Mouse (Mus musculus) spleen, postnatal 36 days (tissue): ENCODE measurements around the gene Rbm5.

Experiments used
- DNase-seq, 2 experiments: peaks; one replicate each; pipeline ENCODE4 v3.0.0; 2022; ENCODE audit warnings: low spot score in 2 of 2, mixed read lengths in 1 of 2

The Rbm5 gene

DNA sequence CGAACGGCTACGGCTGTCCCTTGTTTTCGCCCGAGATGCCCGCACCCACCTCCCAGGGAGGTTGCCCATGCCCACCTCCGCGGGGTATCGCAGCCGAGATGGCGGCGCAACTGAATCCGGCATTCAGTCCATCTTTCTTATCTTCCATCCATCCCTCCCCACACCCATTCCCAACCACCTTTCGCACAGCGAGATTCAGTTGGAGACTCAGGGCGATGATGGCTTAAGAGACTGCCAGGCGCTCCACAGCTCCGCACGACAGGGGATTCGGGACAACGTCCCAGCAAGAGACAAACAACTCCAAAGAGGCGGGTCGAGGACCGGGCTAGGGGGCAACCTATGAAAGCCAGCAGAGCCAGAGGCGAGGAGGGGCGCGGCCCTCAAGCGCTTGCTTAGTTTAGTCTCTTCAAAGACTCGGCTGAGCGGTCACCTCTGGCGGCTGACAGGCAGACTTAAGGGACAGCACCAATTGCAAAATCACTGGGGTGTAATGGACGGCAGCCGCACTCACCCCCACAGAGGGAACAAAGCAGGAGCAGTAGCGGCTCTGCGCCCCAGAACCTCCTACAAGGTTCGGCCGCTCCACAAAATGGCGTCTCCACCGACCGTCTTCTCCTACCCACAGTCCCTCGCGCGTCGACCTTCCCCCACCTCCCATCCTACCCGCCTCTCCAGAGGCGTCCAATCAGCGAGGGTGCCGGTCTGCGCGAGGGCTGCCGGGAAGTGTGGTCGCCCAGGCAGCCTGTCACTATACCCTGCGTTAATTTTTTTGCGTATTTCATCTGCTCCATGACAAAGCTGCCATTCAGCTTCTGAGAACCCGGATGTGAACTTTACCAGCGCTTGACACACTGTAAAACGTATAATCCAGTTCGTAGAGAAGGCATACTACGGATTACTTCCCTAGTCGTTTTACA, at the start of gene Rbm5:
Gene Rbm5 (minus strand): TSS at position 623 of the 917 bp plus-strand sequence.
- DNase-seq, result peak; percentile 96 to 97

DNA sequence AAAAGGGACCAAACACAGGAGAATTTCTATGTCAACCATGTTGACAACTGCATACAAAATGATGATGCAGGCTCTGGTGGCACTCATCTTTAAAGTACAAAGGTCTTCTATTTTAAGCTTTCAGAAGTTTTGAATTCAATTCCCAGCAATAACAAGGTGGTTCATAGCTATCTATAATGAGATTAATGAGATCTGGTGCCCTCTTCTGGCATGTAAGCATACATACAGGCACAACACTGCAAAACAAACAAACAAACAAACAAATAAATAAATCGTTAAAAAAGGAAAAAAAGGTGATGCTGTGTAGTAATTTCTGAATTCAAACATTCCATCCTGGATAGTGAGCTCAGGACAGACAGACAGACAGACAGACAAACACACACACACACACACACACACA, 41.3 kb upstream of the Rbm5 start:
- DNase-seq, result no peak

DNA sequence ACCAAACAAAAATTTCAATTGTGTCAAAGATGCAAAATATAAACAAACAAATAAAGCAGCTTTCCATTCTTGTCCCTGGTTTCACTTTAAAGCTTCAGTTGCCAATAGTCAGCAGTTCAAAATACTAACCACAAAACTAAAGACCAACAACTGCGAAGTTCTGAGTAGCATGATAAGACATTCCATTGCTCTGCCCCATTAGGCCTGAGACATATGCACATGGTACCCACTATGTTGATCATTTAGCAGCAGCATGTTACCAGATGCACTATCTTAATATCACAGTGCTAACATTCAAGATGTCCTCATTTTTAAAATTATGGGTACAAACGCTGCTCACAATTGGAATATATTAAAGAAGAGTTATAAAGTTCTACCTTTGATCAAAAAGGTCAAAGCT, 40.2 kb upstream of the Rbm5 start:
- no peak for DNase-seq

DNA sequence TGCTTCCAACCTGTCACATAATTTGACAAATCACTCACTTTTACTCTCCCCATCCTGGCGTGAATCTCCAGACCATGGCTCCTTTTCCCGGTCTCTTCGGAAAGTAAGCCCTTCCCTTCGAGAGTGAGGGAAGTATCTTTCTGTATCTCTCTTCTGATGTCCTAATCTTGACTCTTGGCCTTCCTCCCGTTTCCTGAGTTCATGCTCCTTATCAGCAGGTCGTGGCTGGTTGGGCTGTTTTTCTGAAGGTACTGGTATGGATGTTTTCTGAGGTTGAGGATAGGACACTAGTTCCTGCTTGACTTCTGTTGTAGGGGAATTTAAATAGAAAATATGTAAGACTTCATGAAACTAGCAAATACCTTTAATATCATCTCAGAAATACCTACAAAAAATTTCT, 20.9 kb upstream of the Rbm5 start:
- no peak for DNase-seq

DNA sequence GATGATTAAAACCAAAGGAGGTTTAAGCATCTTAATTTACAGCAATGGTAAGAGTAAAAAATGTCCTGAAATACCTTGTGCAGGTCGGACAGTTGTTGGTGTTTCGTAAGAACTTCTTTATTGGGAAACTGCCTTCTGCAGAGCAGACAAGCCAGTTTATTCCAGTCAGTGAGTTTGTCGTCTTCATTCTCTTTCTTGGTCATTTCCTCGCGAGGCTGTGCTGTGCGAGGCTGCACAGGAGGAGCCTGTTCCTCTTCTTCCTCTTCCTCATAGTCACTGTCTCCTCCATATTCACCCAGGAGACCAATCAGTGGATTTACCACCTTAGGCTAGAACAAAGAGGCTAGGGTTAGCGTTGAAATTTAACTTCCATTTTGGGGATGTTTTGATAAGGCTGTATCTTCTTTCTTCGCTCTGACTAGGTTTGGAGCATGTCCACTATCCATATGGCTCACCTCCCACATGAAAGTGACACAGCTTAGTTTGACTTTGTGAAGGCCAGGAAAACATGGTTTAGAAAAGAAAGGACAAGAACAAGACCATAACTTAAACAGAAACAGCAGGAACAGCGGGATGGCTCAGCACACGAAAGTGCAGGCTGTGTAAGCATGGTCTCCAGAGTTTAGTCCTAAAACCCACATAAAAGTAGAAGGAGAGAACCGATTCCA, 11.9 kb upstream of the Rbm5 start:
- DNase-seq, result no peak

DNA sequence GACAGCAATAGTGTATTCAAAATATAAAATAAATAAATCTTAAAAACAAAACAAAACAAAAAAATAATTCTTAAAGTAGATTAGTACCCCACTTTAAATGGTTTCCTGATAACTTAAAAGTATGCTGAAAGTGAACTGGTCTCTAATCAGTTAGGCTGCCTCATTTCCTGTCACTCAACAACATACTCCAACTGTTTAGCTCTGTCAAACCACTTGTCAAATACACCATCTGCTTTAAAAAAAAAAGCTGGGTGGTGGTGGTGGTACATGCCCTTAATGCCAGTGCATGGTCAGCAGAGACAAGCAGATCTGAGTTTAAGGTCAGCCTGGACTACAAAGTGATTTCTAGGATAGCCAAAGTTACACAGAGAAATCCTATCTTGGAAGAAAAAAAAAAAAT, 6.0 kb upstream of the Rbm5 start:
- DNase-seq, result no peak

DNA sequence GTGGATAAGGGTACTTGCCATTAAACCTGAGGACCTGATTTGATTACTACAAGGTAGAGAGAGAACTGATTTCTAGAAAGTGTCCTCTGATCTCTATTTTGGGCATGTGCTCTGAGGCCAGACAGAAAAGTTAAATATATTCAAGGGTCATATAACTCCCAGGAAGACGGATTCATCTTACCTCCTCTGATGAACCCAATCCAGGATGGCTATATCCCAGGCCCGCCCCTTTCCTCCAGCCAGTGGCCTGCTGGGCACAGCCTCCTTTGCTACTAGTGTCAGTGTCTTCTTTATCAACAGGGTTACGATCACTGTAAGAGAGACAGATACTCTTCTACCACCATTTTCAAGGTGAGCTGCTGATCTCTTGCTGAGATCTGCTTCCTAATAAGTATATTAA, 3.6 kb upstream of the Rbm5 start:
- no peak for DNase-seq

DNA sequence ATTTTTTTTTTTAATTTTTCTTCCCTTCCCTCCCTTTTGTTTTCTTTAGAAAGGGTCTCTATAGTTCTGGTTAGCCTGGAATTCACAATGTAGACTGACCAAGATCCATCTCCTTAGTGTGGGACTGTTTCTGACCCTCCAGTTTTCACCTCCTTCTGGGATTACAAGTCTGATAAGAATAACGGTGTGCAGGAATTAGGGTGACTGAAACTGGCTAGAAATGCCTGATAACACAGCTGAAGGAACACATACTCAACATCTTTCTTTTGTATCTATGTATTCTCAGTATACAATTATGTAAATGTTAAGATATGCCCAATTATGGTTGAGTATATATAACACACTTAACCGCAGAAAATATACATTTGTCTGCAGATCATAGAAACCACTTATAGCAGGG, 986 bp upstream of the Rbm5 start:
- no peak for DNase-seq

DNA sequence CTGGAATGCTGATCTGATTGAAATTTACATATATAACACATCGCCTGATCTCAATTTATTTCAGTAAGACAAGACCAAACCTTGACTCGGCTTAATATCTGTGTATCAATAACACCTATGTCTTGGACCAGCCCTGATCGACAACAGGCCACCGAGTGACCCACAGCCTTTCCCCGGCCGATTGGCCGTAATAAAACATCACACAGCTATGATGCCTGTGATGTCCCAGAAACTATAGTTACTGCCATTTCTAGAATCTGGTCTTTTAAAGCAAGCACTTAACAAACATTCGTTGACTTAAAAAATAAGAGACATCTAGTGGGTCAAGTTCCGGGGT, 791 bp downstream of the Rbm5 start:
- no peak for DNase-seq

DNA sequence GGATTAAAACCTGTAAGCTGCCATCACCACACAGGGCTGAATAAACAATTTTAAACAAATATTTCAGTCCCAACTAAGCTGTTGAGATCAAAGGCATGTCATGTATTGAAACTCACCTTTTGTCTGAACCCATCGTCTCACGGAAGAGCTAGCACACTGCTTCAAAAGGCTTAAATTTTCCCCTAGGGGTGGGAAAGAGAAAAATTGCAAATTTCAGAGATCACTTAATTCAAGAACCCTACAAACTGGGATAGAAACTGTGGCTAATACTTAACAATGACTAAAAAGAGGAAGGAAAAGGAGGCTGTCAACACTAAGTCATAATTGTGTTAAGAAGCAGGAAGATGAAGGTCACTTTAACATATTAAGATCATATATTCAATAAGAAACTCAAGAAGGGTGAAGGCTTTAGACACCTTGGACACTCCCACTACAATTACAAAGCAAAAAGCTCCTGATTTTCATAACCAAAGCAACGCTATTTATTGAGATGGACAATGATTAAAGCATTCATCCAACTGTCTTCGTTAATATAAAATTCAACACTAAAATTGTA, 1.3 kb downstream of the Rbm5 start:
- no peak for DNase-seq

DNA sequence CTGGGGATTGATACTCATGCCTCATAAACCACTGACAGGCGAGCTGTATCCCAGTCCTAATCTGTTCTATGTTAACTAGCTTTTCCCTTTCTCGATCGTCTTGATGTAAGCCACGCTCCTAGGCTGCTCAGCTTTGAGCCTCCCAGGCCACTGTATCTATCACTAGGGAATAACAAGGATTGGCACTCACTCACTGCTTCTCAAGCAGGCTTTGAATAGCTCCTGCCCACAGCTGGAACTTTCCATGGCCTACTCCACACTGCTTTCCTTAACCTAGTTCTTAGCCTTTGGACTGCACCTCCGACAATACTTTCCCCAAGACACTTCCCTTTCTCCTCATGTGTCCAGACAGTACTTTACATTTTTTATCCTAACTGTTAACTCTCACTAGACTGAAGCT, 1.9 kb downstream of the Rbm5 start:
- no peak for DNase-seq

DNA sequence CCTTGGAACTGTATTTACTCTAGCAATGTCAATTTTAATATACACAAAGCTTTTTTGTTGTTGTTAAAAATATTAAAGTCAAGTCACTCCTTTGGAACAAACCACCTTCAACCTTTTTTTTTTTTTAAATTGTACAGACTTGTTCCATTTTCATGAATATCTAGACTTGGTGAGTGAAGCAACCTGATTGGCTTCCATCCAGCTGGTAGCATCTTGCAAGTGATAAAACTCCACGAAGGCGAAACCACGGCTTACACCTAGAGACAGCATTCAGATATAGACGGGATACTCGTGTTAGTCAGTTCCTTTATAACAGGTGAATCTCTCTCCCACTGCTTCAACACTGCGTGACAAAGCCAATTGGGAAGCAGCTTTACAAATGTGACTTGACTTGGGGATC, 11.2 kb downstream of the Rbm5 start:
- DNase-seq, result no peak

DNA sequence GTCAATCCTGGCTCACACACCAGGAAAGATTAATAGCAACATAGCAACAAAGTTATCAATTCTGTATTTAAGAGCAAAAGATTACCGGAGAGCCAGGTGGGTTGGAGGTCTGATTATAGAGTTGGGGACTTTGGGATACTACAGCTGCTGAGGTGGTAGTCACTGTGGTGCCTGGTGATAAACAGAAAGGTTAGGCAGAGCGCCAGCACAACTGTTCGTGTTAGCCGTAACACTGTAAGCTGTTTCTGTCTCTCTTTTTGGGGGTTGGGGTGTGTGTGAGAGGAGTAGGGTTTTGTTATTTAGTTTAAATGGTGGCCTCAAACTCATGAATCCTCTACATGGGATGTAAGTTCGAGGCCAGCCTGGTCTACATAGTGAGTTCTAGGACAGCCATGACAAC, 20.4 kb downstream of the Rbm5 start:
- DNase-seq, result no peak

DNA sequence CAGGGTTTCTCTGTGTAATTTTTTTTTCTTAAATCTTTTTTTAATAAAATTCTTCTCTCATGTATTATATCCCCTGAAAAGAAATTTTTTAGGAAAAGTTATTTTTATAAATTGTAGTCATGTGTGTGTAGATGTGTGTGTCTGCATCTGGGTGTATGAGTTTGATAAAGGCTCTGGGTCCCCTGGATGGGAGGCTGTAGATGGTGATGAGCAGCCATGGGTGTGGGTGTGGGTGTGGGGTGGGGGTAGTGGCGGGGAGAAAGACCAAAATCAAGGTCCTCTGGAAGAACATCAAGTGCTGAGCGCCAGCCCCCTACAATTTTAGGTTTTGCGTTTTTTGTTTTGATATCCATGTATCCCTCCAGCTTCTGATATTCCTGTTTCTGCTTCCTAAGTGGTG, 22.7 kb downstream of the Rbm5 start:
- DNase-seq, result no peak

DNA sequence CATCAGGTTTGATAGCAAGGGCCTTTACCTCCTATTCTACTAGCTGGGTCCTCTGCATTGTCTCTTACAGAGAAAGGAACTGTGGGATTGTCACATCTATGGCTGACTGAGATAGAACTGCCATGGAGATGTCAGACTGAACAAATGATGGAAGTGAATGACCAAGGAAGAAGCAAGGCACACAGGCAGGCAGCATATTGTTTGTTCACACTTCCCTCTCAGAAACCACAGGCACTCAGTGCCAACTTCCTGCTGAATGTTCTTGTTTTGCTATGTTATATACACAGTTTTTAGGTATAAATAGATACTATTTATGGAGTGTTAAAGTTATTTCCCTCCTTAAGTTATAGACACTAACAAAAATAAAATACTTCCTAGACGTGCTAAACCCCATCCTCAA, 23.5 kb downstream of the Rbm5 start:
- no peak for DNase-seq

DNA sequence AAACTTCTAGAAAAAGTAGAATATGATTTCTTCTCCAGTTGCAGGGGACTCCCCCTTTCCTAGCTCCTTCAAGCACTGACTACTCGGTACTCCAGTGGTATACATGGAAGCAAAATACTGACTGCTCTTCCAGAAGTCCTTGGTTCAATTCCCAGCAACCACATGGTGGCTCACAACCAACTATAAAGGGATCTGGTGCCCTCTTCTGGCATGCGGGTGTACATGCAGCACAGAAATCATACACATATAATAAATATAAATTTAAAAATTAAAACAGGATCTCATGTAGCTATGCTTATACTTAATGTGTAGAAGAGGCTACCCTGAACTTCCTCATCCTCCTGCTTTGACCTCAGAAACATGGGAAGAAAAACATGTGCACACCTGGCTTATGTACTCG, 24.1 kb downstream of the Rbm5 start:
- DNase-seq, result no peak

DNA sequence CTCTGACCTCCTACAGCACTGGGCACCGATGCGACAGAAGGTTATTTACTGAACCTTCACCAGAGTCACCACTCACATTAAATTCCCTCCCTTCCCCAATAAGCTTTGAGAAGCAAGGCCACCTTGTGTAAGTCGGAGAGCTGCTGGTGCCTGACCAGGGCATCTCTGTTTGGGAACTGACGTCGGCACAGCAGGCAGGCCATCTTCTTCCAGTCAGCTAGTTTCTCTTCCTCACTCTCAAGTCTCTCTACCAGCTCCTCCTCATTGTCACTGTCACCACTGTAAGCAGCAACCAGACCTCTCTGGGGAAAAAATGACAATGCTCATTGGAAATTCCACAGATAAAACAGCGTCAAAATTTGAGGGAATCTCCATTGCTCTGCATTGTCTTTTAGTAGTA, 26.7 kb downstream of the Rbm5 start:
- DNase-seq, result no peak

DNA sequence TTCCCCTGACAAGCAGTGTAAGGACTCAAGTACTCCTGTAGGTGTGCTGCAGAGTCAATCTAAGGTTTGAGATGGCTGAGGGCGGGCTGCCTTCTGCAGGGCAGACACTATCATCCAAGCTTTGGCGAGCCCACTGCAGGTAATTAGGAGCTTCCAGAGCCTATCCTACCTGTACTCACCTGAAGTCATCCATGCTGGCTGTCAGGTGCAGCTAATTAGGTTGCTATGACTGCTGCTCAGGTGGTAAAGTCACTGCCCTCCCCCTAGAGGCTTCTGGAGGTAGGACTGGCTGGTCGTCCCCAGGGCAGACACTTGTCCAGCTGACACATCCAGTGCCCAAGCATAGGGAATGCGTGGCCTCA, 32.0 kb downstream of the Rbm5 start:
- DNase-seq, result no peak

DNA sequence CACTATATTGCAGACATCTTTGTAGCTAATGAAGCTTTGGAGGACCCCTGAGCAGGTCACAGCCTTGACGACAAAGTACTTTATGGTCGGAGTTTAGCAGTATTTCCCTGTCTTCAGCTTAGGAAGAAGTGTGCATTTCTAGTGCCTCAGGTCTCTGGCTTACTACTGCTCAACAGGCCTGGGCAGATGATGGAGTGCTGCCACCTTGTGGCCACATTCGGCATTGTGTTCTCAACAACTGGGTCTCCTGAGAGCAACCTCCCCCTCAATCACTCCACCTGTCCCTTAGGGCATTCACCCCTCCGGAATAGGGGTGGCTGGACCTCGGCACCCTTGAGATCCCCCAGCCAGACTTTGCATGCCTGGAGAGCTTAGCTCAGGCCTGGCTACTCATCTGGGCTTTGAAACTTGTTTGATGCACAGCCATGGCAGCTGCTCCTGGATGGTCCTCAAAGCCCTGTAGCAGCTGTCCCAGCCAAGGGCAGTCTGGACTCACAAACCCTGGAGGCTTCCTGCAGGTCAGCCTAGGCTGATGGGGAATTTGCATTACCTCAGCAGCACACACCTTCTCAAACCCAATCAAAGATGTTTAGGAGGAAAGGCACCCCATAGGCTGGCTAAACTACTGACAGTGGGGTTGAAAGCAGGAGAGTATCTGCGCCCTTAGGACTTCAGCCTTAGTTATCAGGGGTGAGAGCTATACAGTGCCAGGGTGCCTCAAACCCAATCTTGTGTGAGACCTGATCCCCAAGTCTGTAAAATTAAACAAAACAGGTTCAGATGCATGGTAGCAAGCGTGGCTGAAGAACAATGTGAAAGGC, 32.6 kb downstream of the Rbm5 start:
- peak; percentile 65 to 69 for DNase-seq

DNA sequence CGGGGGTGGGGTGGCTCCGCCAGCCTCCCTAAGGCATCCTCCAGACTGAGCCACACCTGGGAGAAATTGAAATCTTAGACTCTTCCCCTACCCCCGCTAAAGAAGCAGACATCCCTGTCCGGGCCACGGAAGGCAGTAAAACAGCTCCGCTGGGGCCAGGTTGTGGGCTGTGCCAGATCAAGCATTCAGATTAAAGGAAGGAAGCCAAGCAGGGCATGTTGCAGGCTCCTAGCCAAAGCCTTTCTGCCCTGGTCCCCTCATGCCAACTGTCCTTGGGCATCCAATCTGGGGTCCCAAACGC, 34.7 kb downstream of the Rbm5 start:
- no peak for DNase-seq

DNA sequence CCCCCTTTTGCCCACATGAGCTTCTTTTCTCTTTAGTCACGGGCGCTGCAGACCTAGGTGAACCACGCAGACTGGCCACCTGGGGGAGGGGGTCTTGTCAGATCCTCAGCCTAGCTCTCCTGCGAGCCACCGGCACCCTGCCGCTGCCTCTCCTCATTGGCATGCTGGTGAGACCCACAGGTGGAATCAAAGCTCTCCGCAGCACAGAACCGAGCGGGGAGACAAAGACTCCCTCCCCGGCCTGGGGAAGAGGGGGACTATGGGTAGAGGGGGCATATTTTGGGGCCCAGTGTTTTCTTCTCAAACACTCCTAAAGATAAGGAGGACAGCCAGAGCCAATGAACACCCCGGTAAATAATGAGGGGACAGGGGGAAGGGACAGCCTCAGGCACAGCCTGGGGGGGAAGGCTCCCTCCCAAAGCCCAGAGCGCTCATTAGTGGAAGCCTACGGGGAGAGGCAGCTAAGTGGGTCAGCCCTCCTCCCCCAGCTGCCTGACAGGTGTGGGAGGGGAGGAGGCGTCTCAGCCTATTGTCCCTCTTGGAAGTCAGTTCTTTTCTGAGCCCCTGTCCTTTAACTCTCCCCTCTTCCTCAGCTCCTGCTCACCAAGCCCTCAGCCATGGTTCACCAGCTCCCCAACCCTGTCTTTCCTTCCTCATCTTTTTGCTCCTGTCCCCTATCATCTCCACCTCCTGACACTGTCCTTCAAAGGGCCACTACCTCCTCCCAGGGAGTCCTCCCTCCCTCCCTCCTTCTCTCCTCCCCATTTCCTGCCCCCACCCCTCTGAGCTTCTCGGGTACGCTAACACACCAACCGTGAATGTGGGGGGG, 35.2 kb downstream of the Rbm5 start:
- DNase-seq, result no peak

DNA sequence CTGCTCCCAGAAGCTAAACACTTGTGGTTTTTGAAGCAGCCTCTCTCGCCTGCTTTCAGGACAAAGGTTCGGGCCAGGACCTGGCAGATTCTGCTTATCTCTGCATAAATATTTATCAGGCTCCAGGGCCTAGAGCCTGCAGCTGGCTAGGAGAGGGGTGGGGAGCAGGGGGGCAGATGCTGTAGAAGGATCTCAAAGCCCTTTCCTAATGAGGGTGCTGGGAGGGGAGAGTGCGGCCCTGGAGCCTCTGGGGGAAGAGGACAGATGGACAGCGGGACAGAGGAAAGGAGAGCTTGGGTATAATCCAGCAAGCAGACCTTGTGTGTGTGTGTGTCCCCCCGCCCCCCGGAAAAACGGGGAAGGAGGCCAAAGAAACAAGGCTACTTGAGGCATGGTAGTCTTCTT, 36.2 kb downstream of the Rbm5 start:
- DNase-seq, result no peak
